Mouse (Mus musculus): Measurements from ENCODE around the gene Rab30. TPM values are rescaled to one million over a fixed set of nuclear protein-coding genes. Genes with fewer than 3 reads are reported as not detected.
A peak's percentile ranks its signal among the peaks of the same experiment; 100 is the strongest.

Rab30 gene
- polyA plus RNA-seq, 2 experiments, result 12.6 to 22.7 TPM

- no peaks in the 10 kb centered on the region for H3K27me3 ChIP-seq (ENCODE audit: control insufficient read depth, insufficient read depth, low read length)
- H3K4me1 ChIP-seq (ENCODE audit: control insufficient read depth, insufficient read depth, low read length), result peaks cover 16% of the 10 kb centered on the region
- H3K4me3 ChIP-seq (replicated peaks; ENCODE audit: low read length), result peak overlapping the region; percentile 66
- H3K4me2 ChIP-seq (replicated peaks; ENCODE audit: low read depth, low read length, severe bottlenecking), result peak overlapping the region; percentile 71
- peak; percentile 88 for DNase-seq (ENCODE audit: low spot score)
- ATAC-seq (ENCODE audit: low FRiP score, low read depth), result peak; percentile 79
- 0% methylated on average over 24 of the region's 29 CpGs for WGBS
- no peaks in the 10 kb centered on the region for H3K9me3 ChIP-seq (ENCODE audit: control insufficient read depth, low read length)
- TF ChIP-seq POLR2A (IDR thresholded peaks at IDR 0.05; ENCODE audit: borderline replicate concordance, extremely low read depth, insufficient read depth, insufficient read length), result 0 out of 2 replicates have a peak, but pooled peaks have one; percentile 20
- no peaks in the 10 kb centered on the region for H3K36me3 ChIP-seq (ENCODE audit: control insufficient read depth, insufficient read depth, low read length)
- peak overlapping the region; percentile 96 for H3K27ac ChIP-seq (replicated peaks; ENCODE audit: low read depth, low read length)
- H3K9ac ChIP-seq (ENCODE audit: low read depth, low read length, severe bottlenecking), result peak overlapping the region; percentile 71
Measured at GRCm38 (mm10) chr7:92874761-92875408, 133.5 kb downstream of the Rab30 start.

- 23% methylated on average over 3 of the region's 3 CpGs for WGBS
- ATAC-seq (ENCODE audit: low FRiP score, low read depth), result no peak
- no peak for DNase-seq (ENCODE audit: low spot score)
- H3K4me3 ChIP-seq (replicated peaks; ENCODE audit: low read length), result peak overlapping the region; percentile 66
- no peaks in the 10 kb centered on the region for H3K27me3 ChIP-seq (ENCODE audit: control insufficient read depth, insufficient read depth, low read length)
- H3K27ac ChIP-seq (replicated peaks; ENCODE audit: low read depth, low read length), result 0 out of 2 replicates have a peak overlapping the region, but pooled peaks have one; percentile 14
- H3K4me2 ChIP-seq (replicated peaks; ENCODE audit: low read depth, low read length, severe bottlenecking), result peak overlapping the region; percentile 71
- H3K36me3 ChIP-seq (ENCODE audit: control insufficient read depth, insufficient read depth, low read length), result no peaks in the 10 kb centered on the region
- TF ChIP-seq POLR2A (IDR thresholded peaks at IDR 0.05; ENCODE audit: borderline replicate concordance, extremely low read depth, insufficient read depth, insufficient read length), result no peak
- no peak overlapping the region for H3K9ac ChIP-seq (ENCODE audit: low read depth, low read length, severe bottlenecking)
- H3K9me3 ChIP-seq (ENCODE audit: control insufficient read depth, low read length), result no peaks in the 10 kb centered on the region
- H3K4me1 ChIP-seq (ENCODE audit: control insufficient read depth, insufficient read depth, low read length), result peaks cover 16% of the 10 kb centered on the region
Measured at GRCm38 (mm10) chr7:92876066-92876465, 134.7 kb downstream of the Rab30 start.

DNA sequence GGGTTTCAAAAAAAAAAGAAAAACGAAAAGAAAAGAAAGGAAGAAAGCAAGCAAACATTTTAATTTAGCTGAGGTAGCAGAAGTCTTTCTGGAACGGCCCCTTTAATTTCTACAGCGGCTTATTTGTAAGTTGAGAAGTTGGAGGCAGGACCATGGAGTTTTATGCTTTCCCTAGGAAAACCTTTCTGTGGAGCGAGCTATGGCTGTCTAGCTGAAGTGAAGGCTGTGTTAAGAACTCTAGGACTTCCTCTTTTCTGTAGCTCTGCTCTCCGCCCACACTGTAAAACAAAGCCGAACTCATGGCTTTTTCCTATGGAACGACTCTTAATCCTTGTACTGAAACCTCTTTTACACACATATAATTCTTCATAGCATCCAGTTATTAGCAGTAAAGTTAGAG is 135.1 kb downstream of the Rab30 start:
- peak overlapping the region; percentile 71 for H3K4me2 ChIP-seq (replicated peaks; ENCODE audit: low read depth, low read length, severe bottlenecking)
- H3K36me3 ChIP-seq (ENCODE audit: control insufficient read depth, insufficient read depth, low read length), result no peaks in the 10 kb centered on the region
- 7% methylated on average over 7 of the region's 7 CpGs for WGBS
- peak; percentile 24 for ATAC-seq (ENCODE audit: low FRiP score, low read depth)
- no peaks in the 10 kb centered on the region for H3K27me3 ChIP-seq (ENCODE audit: control insufficient read depth, insufficient read depth, low read length)
- peak overlapping the region; percentile 40 for H3K9ac ChIP-seq (ENCODE audit: low read depth, low read length, severe bottlenecking)
- peak; percentile 66 for DNase-seq (ENCODE audit: low spot score)
- no peaks in the 10 kb centered on the region for H3K9me3 ChIP-seq (ENCODE audit: control insufficient read depth, low read length)
- peaks cover 16% of the 10 kb centered on the region for H3K4me1 ChIP-seq (ENCODE audit: control insufficient read depth, insufficient read depth, low read length)
- peak overlapping the region; percentile 66 for H3K4me3 ChIP-seq (replicated peaks; ENCODE audit: low read length)
- H3K27ac ChIP-seq (replicated peaks; ENCODE audit: low read depth, low read length), result peak overlapping the region; percentile 40
- 0 out of 2 replicates have a peak, but pooled peaks have one; percentile 33 for TF ChIP-seq POLR2A (IDR thresholded peaks at IDR 0.05; ENCODE audit: borderline replicate concordance, extremely low read depth, insufficient read depth, insufficient read length)

GRCm38 (mm10) chr7:92878575-92879285 is 137.3 kb downstream of the Rab30 start:
- H3K4me2 ChIP-seq (replicated peaks; ENCODE audit: low read depth, low read length, severe bottlenecking), result no peak overlapping the region

GRCm38 (mm10) chr7:92883850-92884716 is 142.7 kb downstream of the Rab30 start:
- no peaks in the 10 kb centered on the region for H3K27me3 ChIP-seq (ENCODE audit: control insufficient read depth, insufficient read depth, low read length)
- no peaks in the 10 kb centered on the region for H3K9me3 ChIP-seq (ENCODE audit: control insufficient read depth, low read length)
- no peak overlapping the region for H3K27ac ChIP-seq (replicated peaks; ENCODE audit: low read depth, low read length)
- DNase-seq (ENCODE audit: low spot score) (no peak), ATAC-seq (ENCODE audit: low FRiP score, low read depth) (no peak)
- TF ChIP-seq POLR2A (IDR thresholded peaks at IDR 0.05; ENCODE audit: borderline replicate concordance, extremely low read depth, insufficient read depth, insufficient read length), result no peak
- no peak overlapping the region for H3K9ac ChIP-seq (ENCODE audit: low read depth, low read length, severe bottlenecking)
- no peak overlapping the region for H3K4me3 ChIP-seq (replicated peaks; ENCODE audit: low read length)
- H3K36me3 ChIP-seq (ENCODE audit: control insufficient read depth, insufficient read depth, low read length), result no peaks in the 10 kb centered on the region
- no peak overlapping the region for H3K4me2 ChIP-seq (replicated peaks; ENCODE audit: low read depth, low read length, severe bottlenecking)
- 88% methylated on average over 9 of the region's 9 CpGs for WGBS
- no peaks in the 10 kb centered on the region for H3K4me1 ChIP-seq (ENCODE audit: control insufficient read depth, insufficient read depth, low read length)

More at GRCm38 (mm10) chr7:92878575-92879285, 137.3 kb downstream of the Rab30 start:
- 73% methylated on average over 7 of the region's 7 CpGs for WGBS
- H3K27me3 ChIP-seq (ENCODE audit: control insufficient read depth, insufficient read depth, low read length), result no peaks in the 10 kb centered on the region
- no peaks in the 10 kb centered on the region for H3K36me3 ChIP-seq (ENCODE audit: control insufficient read depth, insufficient read depth, low read length)
- no peak overlapping the region for H3K9ac ChIP-seq (ENCODE audit: low read depth, low read length, severe bottlenecking)
- TF ChIP-seq POLR2A (IDR thresholded peaks at IDR 0.05; ENCODE audit: borderline replicate concordance, extremely low read depth, insufficient read depth, insufficient read length), result no peak
- H3K9me3 ChIP-seq (ENCODE audit: control insufficient read depth, low read length), result no peaks in the 10 kb centered on the region
- DNase-seq (ENCODE audit: low spot score) (no peak), ATAC-seq (ENCODE audit: low FRiP score, low read depth) (no peak)
- H3K4me1 ChIP-seq (ENCODE audit: control insufficient read depth, insufficient read depth, low read length), result peaks cover 12% of the 10 kb centered on the region
- no peak overlapping the region for H3K4me3 ChIP-seq (replicated peaks; ENCODE audit: low read length)
- no peak overlapping the region for H3K27ac ChIP-seq (replicated peaks; ENCODE audit: low read depth, low read length)
